Mouse (Mus musculus): ENCODE measurements around the gene Abca1.

Gene Abca1

DNA sequence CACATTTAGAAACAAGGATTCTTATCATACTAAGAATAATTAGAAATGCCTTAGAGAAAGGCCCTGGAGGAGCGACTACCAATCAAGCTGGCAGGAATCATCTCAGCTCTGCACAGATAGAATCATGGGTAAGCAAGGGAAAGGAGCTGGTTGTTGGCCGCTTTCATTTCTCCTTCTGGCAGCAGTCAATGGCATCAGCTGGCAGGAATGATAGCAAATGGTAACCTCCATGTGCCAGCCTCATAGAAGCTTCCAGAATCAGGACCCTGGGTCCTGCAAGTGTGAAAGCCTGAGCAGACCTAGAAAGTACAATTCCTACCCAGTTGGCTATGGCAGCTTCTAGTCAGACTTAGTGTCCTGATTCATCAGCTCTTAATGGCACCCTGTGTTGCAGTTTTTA lies 173.4 kb downstream of the Abca1 start:
- no peak for DNase-seq

DNA sequence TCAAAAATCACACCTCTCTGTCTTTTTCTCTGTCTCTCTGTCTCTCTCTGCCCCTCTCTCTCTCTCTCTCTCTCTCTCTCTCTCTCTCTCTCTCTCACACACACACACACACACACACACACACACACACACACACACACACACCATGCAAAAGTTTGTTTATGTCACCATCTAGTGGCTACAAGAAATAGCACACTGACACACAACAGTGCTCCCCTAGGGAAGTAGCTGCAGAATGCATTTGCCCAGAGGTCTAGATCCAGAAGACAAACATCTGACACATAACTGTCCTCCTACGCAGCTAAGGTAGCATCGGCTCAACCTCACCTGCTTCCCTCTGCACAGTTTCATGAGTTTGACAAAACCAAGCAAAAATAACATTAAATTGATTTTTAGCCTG lies 174.5 kb downstream of the Abca1 start:
- DNase-seq: no peak

Data from liver (tissue).